Mouse (Mus musculus): ENCODE measurements around the gene Gcnt4. TPM values are rescaled to one million over a fixed set of nuclear protein-coding genes. Genes with fewer than 3 reads are reported as not detected.
"Not testable (repeated sequence)": the region's sequence is repeated elsewhere in the genome, so short reads cannot be mapped to it uniquely, and the experiment has no call there.

The Gcnt4 gene
- polyA plus RNA-seq (2014; fragmentation: Nextera tagmentation; extraction: Ambion mirVana) = 0.04 and 0.08 TPM in 2 replicates

DNA sequence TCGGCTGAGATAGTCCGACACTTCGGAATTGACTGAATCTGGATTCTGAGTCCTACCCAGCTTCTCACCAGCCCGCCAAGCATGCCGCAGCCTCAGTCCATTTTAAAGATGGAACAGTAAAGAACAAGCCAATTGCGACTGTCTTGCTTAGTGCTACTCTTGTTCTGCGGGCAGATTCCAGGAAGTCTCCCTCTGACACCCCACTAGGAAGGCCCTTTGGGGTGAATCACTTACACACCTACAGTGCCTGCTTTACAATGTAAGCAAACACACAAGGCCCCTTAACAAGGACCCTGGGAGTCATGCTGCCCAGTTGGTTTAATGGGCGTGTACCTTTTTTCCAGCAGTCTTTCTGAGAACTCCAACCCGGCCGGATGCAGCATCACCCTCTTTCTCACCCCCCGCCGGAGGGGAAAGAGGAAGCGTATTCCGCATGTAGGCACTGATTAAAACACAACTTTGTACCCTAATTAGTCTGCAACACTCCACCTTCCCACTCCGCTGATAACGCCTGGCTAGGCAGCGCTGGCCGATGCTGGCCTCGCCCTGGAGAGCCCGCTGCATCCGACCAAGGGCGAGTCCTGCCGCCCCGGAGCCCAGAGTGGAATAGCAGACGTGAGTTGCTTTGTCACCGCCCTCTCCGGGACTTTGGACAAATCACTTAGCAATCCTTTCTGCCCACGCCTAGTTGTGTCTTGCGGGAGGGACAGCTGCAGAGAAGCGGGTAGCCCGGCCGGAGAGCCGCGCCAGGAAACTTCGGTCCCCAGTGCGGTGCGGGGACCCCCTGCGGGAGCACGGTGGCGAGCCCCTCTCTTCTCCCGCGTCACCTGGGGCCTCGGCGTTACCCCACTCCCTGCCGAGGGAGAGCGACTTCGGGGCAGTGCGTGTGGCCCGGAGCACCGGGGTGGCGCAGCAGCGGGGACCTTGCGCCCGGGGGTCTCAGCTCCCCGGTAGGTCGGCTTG lies at the start of gene Gcnt4:
Gene Gcnt4 (plus strand): TSS at position 691 of the 963 bp plus-strand sequence.
- no peaks in the 10 kb centered on the region for H3K9me3 ChIP-seq (ENCODE audit: control insufficient read depth, low read length)
- H3K9ac ChIP-seq = peak within 1 kb of the TSS; percentile 59
- peaks cover 42% of the 10 kb centered on the region for H3K27me3 ChIP-seq (ENCODE audit: control insufficient read depth, insufficient read depth, low read length)
- 0 out of 2 replicates have a peak, but pooled peaks cover 7% of the 10 kb centered on the region for H3K4me1 ChIP-seq (replicated peaks; ENCODE audit: control insufficient read depth, insufficient read depth, low read length)
- peak within 1 kb of the TSS; percentile 93 for H3K4me2 ChIP-seq (replicated peaks)
- ATAC-seq (ENCODE audit: low FRiP score) (peak; percentile 60), DNase-seq (ENCODE audit: low spot score) (peak; percentile 33)
- WGBS = 16% methylated on average over 39 of the region's 56 CpGs
- no peak within 1 kb of the TSS for H3K27ac ChIP-seq
- H3K4me3 ChIP-seq (replicated peaks; ENCODE audit: low read length) = peak within 1 kb of the TSS; percentile 50
- no peaks in the 10 kb centered on the region for H3K36me3 ChIP-seq (replicated peaks; ENCODE audit: control insufficient read depth, insufficient read depth)

DNA sequence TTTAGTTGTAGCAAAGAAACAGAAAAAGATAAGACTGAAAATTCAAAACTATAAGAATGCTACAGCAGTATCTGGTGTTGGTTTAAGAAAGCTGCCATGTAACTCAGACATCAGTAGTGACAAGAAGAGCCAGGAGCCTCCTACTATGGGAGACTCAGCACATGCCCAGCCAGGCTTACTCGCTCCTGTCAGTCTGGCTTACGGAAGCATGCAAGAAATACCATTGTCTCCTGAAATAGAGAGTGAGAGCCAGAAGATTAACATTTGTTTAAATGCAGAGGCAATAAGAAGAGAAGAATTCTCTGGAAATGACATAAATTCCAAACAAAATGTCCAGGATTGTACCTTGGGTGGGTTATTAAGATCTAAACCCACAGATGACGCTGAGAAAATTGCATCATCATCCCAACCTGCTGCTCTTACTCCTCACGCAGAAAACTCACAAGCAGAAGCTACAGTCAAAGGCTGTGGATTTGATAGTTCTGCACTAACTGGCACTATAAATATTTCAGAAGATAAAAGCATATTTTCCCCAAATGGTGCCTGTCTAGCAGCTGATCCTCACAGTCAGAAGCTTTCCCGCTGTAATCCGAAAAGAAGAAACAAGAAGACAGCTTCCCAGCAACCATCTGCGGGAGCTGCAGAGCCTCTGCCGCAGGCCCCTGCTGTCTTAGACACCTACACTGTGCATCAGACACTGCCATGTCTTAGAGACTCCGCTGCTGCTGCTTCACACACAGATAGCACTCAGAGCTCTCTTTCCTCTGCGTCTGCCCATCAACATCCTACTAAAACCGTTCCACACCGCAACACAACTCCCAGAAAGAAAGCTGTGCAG lies 46.0 kb upstream of the Gcnt4 start:
- ATAC-seq (ENCODE audit: low FRiP score) (no peak), DNase-seq (ENCODE audit: low spot score) (no peak)
- Histone ChIP-seq H3K4me1 (replicated peaks; ENCODE audit: control insufficient read depth, insufficient read depth, low read length) (no peaks in the 10 kb centered on the region), H3K27me3 (ENCODE audit: control insufficient read depth, insufficient read depth, low read length) (no peaks in the 10 kb centered on the region), H3K9ac (no peak overlapping the region), H3K27ac (no peak overlapping the region), H3K4me2 (replicated peaks) (no peak overlapping the region), H3K9me3 (ENCODE audit: control insufficient read depth, low read length) (no peaks in the 10 kb centered on the region), H3K36me3 (replicated peaks; ENCODE audit: control insufficient read depth, insufficient read depth) (no peaks in the 10 kb centered on the region), H3K4me3 (replicated peaks; ENCODE audit: low read length) (no peak overlapping the region)
- 66% methylated on average over 12 of the region's 12 CpGs for WGBS

DNA sequence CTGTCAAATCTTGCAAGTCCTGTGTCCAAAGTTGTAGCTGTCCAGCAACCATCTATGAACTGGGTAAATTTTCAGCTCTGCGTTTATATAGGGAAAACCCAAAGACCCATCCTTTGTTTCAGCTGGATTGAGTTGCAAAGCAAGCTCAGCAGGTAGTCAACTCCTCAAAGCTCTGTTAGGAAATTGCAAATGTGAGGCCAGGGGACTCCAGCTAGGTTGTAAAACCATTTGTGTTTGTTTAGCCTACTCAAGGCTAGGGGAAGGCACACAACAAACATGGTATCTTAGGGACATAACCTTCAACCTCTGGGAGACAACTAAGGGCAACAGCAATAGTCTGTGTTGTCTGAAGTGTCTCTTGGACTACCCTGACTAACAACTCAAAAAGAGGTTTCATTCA lies 40.0 kb upstream of the Gcnt4 start:
- ATAC-seq (ENCODE audit: low FRiP score) (no peak), DNase-seq (ENCODE audit: low spot score) (no peak)
- Histone ChIP-seq H3K4me3 (replicated peaks; ENCODE audit: low read length) (no peak overlapping the region), H3K4me1 (replicated peaks; ENCODE audit: control insufficient read depth, insufficient read depth, low read length) (no peaks in the 10 kb centered on the region), H3K4me2 (replicated peaks) (no peak overlapping the region), H3K36me3 (replicated peaks; ENCODE audit: control insufficient read depth, insufficient read depth) (no peaks in the 10 kb centered on the region), H3K9me3 (ENCODE audit: control insufficient read depth, low read length) (no peaks in the 10 kb centered on the region), H3K27ac (no peak overlapping the region), H3K27me3 (ENCODE audit: control insufficient read depth, insufficient read depth, low read length) (no peaks in the 10 kb centered on the region), H3K9ac (no peak overlapping the region)
- WGBS = 38% methylated on average over 1 of the region's 1 CpGs

DNA sequence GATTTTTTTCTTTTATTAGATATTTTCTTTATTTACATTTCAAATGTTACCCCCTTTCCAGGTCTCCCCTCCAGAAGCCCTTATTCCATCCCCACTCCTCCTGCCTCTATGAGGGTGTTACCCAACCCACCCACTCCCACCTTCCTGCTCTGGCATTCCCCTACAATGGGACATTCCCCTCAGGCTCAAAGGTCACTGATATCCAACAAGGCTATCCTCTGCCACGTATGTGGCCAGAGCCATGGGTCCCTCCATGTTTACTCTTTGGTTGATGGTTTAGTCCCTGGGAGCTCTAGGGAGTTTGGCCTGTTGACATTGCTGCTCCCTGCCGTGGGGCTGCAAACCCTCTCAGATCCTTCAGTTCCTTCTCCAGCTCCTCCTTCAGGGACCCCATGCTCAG lies 34.5 kb upstream of the Gcnt4 start:
- no peaks in the 10 kb centered on the region for H3K9me3 ChIP-seq (ENCODE audit: control insufficient read depth, low read length)
- no peaks in the 10 kb centered on the region for H3K27me3 ChIP-seq (ENCODE audit: control insufficient read depth, insufficient read depth, low read length)
- DNase-seq (ENCODE audit: low spot score) (no peak), ATAC-seq (ENCODE audit: low FRiP score) (no peak)
- no peaks in the 10 kb centered on the region for H3K4me1 ChIP-seq (replicated peaks; ENCODE audit: control insufficient read depth, insufficient read depth, low read length)
- WGBS = 49% methylated on average over 2 of the region's 2 CpGs
- H3K36me3 ChIP-seq (replicated peaks; ENCODE audit: control insufficient read depth, insufficient read depth) = no peaks in the 10 kb centered on the region
- no peak overlapping the region for H3K4me3 ChIP-seq (replicated peaks; ENCODE audit: low read length)
- H3K27ac ChIP-seq = no peak overlapping the region
- H3K4me2 ChIP-seq (replicated peaks) = no peak overlapping the region
- no peak overlapping the region for H3K9ac ChIP-seq

DNA sequence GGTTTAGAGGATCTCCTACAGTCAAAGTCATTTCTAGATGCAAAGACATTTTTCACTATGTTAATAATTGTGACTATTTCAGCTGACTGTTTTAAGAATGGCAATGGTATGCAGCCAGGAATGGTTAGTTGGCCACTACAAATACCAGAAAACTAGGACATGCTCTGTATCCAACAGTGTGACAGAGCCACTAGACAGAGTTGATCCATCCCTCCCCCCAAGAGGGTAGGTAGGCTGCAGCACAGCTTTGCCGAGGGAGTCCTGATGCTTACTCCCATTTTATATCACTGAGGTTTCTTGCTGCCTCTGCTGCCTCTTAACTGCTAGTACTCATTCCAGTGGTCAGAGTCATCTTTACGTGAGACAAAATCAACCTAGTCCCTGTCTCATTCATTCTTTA lies 29.3 kb upstream of the Gcnt4 start:
- WGBS = 76% methylated on average over 2 of the region's 2 CpGs

DNA sequence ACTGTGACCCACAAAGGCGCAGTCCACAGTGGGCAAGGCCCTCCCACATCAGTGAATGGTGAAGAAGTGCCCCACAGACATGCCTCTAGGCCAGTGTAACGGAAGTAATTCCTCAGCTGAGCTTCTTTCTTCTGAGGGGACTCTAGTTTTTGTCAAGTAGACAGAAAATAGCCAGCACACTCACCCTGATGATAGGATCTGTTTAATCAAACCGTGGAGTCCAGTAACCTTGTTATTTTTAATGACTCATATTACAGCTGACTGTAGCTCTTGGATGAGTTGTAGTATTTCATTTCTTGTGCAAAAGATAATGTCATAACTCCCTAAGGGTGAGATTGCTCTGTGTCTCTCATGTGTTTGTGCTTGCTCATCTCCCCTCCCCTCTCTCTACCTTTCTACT lies 17.8 kb upstream of the Gcnt4 start:
- Histone ChIP-seq H3K9ac (no peak overlapping the region), H3K4me3 (replicated peaks; ENCODE audit: low read length) (no peak overlapping the region), H3K36me3 (replicated peaks; ENCODE audit: control insufficient read depth, insufficient read depth) (no peaks in the 10 kb centered on the region), H3K4me1 (replicated peaks; ENCODE audit: control insufficient read depth, insufficient read depth, low read length) (no peaks in the 10 kb centered on the region), H3K9me3 (ENCODE audit: control insufficient read depth, low read length) (no peaks in the 10 kb centered on the region), H3K4me2 (replicated peaks) (no peak overlapping the region), H3K27me3 (ENCODE audit: control insufficient read depth, insufficient read depth, low read length) (no peaks in the 10 kb centered on the region), H3K27ac (no peak overlapping the region)
- DNase-seq (ENCODE audit: low spot score) = no peak
- WGBS = 68% methylated on average over 3 of the region's 3 CpGs
- no peak for ATAC-seq (ENCODE audit: low FRiP score)

More for the DNA sequence above, 29.3 kb upstream of the Gcnt4 start:
- Histone ChIP-seq H3K36me3 (replicated peaks; ENCODE audit: control insufficient read depth, insufficient read depth) (no peaks in the 10 kb centered on the region), H3K27me3 (ENCODE audit: control insufficient read depth, insufficient read depth, low read length) (no peaks in the 10 kb centered on the region), H3K4me3 (replicated peaks; ENCODE audit: low read length) (no peak overlapping the region), H3K4me1 (replicated peaks; ENCODE audit: control insufficient read depth, insufficient read depth, low read length) (no peaks in the 10 kb centered on the region), H3K9me3 (ENCODE audit: control insufficient read depth, low read length) (no peaks in the 10 kb centered on the region), H3K4me2 (replicated peaks) (no peak overlapping the region), H3K27ac (no peak overlapping the region), H3K9ac (no peak overlapping the region)
- DNase-seq (ENCODE audit: low spot score) (no peak), ATAC-seq (ENCODE audit: low FRiP score) (no peak)

DNA sequence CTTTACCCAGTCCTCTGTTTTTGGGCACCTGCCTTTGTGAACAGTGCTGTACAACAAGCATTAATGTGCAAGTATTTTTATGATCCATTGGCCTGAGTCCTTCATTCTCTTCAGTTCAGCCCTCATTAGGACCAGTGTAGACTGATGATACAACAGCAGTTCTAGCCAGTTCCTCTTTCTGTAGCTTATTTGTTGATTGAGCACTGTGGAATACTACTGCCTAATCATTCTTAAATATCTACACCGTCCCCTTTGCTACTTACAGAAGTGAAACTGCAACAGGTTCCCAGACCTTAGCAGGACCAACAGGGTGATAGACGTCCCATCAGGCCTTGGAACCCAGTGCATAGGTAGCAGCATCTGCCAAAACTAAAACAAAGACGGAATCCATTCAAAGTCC lies 13.3 kb upstream of the Gcnt4 start:
- no peak for ATAC-seq (ENCODE audit: low FRiP score)
- H3K36me3 ChIP-seq (replicated peaks; ENCODE audit: control insufficient read depth, insufficient read depth) = no peaks in the 10 kb centered on the region
- 91% methylated on average over 3 of the region's 3 CpGs for WGBS

DNA sequence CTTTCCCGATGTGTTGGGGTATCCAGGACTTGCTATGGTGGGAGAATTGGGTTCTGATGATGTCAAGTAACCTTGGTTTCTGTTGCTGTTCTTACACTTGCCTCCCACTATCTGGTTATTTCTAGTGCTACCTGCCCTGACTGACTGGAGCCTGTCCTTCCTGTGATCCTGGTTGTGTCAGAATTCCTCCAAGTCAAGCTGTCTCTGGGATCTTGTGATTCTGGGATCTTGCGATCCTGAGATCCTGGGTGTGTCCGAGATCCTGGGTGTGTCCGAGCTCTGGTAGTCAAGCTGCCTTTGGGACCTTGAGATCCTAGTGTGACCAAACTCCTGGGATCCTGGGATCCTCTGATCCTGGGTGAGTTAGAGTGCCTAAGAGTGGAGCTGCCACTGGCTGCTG lies 1.4 kb upstream of the Gcnt4 start:
- not testable (repeated sequence) for H3K4me3 ChIP-seq (replicated peaks; ENCODE audit: low read length); H3K36me3 ChIP-seq (replicated peaks; ENCODE audit: control insufficient read depth, insufficient read depth); H3K9ac ChIP-seq; DNase-seq (ENCODE audit: low spot score); ATAC-seq (ENCODE audit: low FRiP score); H3K4me2 ChIP-seq (replicated peaks); H3K27ac ChIP-seq; H3K9me3 ChIP-seq (ENCODE audit: control insufficient read depth, low read length); H3K4me1 ChIP-seq (replicated peaks; ENCODE audit: control insufficient read depth, insufficient read depth, low read length)
- H3K27me3 ChIP-seq (ENCODE audit: control insufficient read depth, insufficient read depth, low read length) = peaks cover 42% of the 10 kb centered on the region
- 95% methylated on average over 4 of the region's 4 CpGs for WGBS

More for the DNA sequence above, 13.3 kb upstream of the Gcnt4 start:
- Histone ChIP-seq H3K27ac (no peak overlapping the region), H3K4me2 (replicated peaks) (no peak overlapping the region), H3K4me3 (replicated peaks; ENCODE audit: low read length) (no peak overlapping the region), H3K4me1 (replicated peaks; ENCODE audit: control insufficient read depth, insufficient read depth, low read length) (no peaks in the 10 kb centered on the region), H3K9me3 (ENCODE audit: control insufficient read depth, low read length) (no peaks in the 10 kb centered on the region), H3K9ac (no peak overlapping the region), H3K27me3 (ENCODE audit: control insufficient read depth, insufficient read depth, low read length) (no peaks in the 10 kb centered on the region)
- no peak for DNase-seq (ENCODE audit: low spot score)
